Mouse (Mus musculus): ENCODE data around the gene Ceacam16. TPM values are rescaled to one million over a fixed set of nuclear protein-coding genes. Genes with fewer than 3 reads are reported as not detected.

The Ceacam16 gene
- polyA plus RNA-seq, 1 experiment from 2014 or later = not detected

- whole genome bisulfite sequencing (ENCODE audit: insufficient replicate concordance) = 3% methylated on average over 16 of the region's 20 CpGs
- H3K9me3 ChIP-seq (replicated peaks; ENCODE audit: control insufficient read depth, low read length) = no peaks in the 10 kb centered on the region
- peak overlapping the region; percentile 66 for H3K9ac ChIP-seq (ENCODE audit: low read depth, low read length)
- ATAC-seq (ENCODE audit: low read depth) = no peak
- peak overlapping the region; percentile 62 for H3K4me3 ChIP-seq (ENCODE audit: low read depth, low read length)
- H3K27ac ChIP-seq (ENCODE audit: low read length) = peak overlapping the region; percentile 79
- H3K36me3 ChIP-seq (ENCODE audit: control insufficient read depth, insufficient read depth) = no peaks in the 10 kb centered on the region
- H3K27me3 ChIP-seq (ENCODE audit: control insufficient read depth, insufficient read depth, low read depth, low read length) = peaks cover 18% of the 10 kb centered on the region
- H3K4me2 ChIP-seq (ENCODE audit: low read depth, low read length) = peak overlapping the region; percentile 65
- H3K4me1 ChIP-seq (ENCODE audit: control insufficient read depth, low read depth, low read length) = peaks cover 15% of the 10 kb centered on the region
Measured at GRCm38 (mm10) chr7:19822193-19822592, 38.9 kb downstream of the Ceacam16 start.

DNA sequence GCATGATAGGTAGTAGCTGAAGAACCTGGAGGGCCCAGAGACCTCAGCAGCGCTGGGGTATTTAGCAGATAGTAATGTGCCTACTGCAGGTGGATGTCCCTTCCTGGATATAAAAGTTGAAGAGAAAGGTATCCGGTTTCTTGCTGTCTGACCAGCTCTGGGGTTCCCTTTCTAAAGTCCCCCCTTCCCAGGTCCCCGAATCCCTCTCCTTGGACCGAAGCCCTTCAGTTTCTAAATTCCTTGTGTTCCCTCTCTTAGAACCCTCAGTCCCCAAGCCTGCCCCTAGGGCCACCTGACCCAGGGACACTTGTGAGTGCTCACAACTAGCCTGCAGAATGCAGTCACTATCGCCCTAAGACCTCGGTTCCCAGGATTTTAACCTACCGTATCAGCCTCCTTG lies 39.5 kb downstream of the Ceacam16 start:
- no peak for ATAC-seq (ENCODE audit: low read depth)
- Histone ChIP-seq H3K4me3 (ENCODE audit: low read depth, low read length) (peak overlapping the region; percentile 62), H3K9me3 (replicated peaks; ENCODE audit: control insufficient read depth, low read length) (no peaks in the 10 kb centered on the region), H3K36me3 (ENCODE audit: control insufficient read depth, insufficient read depth) (no peaks in the 10 kb centered on the region), H3K9ac (ENCODE audit: low read depth, low read length) (no peak overlapping the region), H3K27ac (ENCODE audit: low read length) (no peak overlapping the region), H3K4me2 (ENCODE audit: low read depth, low read length) (peak overlapping the region; percentile 65), H3K27me3 (ENCODE audit: control insufficient read depth, insufficient read depth, low read depth, low read length) (peaks cover 24% of the 10 kb centered on the region), H3K4me1 (ENCODE audit: control insufficient read depth, low read depth, low read length) (peaks cover 15% of the 10 kb centered on the region)
- 58% methylated on average over 7 of the region's 7 CpGs for WGBS (ENCODE audit: insufficient replicate concordance)

DNA sequence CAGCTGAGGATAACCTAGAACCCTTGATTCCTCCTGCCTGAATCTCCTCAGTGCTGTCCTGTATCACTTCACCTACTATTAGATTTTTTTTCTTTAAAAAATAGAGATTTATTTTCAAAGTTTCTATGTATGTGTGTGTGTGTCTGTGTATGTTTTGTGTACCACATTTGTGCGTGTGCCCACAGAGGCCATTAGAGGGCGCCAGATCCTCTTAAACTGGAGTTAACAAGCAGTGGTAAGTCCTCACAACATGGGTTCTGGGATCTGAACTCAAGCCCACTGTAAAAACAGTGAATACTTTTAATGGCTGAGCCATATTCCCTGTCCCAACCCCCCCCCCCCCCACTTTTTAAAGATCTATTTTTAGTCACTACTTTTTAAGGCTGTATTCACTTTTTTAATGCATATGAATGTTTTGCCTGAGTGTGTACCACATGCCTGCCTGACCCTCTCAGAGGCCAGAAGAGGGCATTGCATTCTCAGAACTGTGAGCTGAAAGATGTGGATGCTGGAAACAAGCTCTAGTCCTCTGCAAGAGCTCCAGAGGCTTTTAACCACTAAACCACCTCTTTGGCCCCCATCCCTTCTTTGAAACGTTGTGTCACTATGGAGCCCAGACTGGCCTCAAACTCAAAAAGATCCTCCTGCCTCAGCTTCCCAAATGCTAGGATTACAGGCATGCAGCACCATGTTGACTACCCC lies 40.6 kb downstream of the Ceacam16 start:
- 56% methylated on average over 3 of the region's 3 CpGs for WGBS (ENCODE audit: insufficient replicate concordance)
- Histone ChIP-seq H3K27me3 (ENCODE audit: control insufficient read depth, insufficient read depth, low read depth, low read length) (peaks cover 31% of the 10 kb centered on the region), H3K4me1 (ENCODE audit: control insufficient read depth, low read depth, low read length) (peaks cover 21% of the 10 kb centered on the region), H3K27ac (ENCODE audit: low read length) (no peak overlapping the region), H3K9ac (ENCODE audit: low read depth, low read length) (no peak overlapping the region), H3K4me3 (ENCODE audit: low read depth, low read length) (no peak overlapping the region), H3K9me3 (replicated peaks; ENCODE audit: control insufficient read depth, low read length) (no peaks in the 10 kb centered on the region), H3K4me2 (ENCODE audit: low read depth, low read length) (no peak overlapping the region), H3K36me3 (ENCODE audit: control insufficient read depth, insufficient read depth) (no peaks in the 10 kb centered on the region)
- ATAC-seq (ENCODE audit: low read depth) = no peak

- no peak overlapping the region for H3K4me3 ChIP-seq (ENCODE audit: low read depth, low read length)
- no peak overlapping the region for H3K9ac ChIP-seq (ENCODE audit: low read depth, low read length)
- no peaks in the 10 kb centered on the region for H3K9me3 ChIP-seq (replicated peaks; ENCODE audit: control insufficient read depth, low read length)
- ATAC-seq (ENCODE audit: low read depth) = no peak
- no peak overlapping the region for H3K27ac ChIP-seq (ENCODE audit: low read length)
- H3K27me3 ChIP-seq (ENCODE audit: control insufficient read depth, insufficient read depth, low read depth, low read length) = peaks cover 31% of the 10 kb centered on the region
- peaks cover 20% of the 10 kb centered on the region for H3K4me1 ChIP-seq (ENCODE audit: control insufficient read depth, low read depth, low read length)
- no peak overlapping the region for H3K4me2 ChIP-seq (ENCODE audit: low read depth, low read length)
- no peaks in the 10 kb centered on the region for H3K36me3 ChIP-seq (ENCODE audit: control insufficient read depth, insufficient read depth)
- 66% methylated on average over 7 of the region's 7 CpGs for WGBS (ENCODE audit: insufficient replicate concordance)
Measured at GRCm38 (mm10) chr7:19818875-19819274, 42.2 kb downstream of the Ceacam16 start.

- H3K9me3 ChIP-seq (replicated peaks; ENCODE audit: control insufficient read depth, low read length) = no peaks in the 10 kb centered on the region
- peaks cover 18% of the 10 kb centered on the region for H3K4me1 ChIP-seq (ENCODE audit: control insufficient read depth, low read depth, low read length)
- H3K9ac ChIP-seq (ENCODE audit: low read depth, low read length) = no peak overlapping the region
- H3K4me2 ChIP-seq (ENCODE audit: low read depth, low read length) = no peak overlapping the region
- no peaks in the 10 kb centered on the region for H3K36me3 ChIP-seq (ENCODE audit: control insufficient read depth, insufficient read depth)
- no peak overlapping the region for H3K4me3 ChIP-seq (ENCODE audit: low read depth, low read length)
- ATAC-seq (ENCODE audit: low read depth) = no peak
- H3K27ac ChIP-seq (ENCODE audit: low read length) = no peak overlapping the region
- peaks cover 31% of the 10 kb centered on the region for H3K27me3 ChIP-seq (ENCODE audit: control insufficient read depth, insufficient read depth, low read depth, low read length)
- WGBS (ENCODE audit: insufficient replicate concordance) = 60% methylated on average over 5 of the region's 5 CpGs
Measured at GRCm38 (mm10) chr7:19818440-19818839, 42.7 kb downstream of the Ceacam16 start.

DNA sequence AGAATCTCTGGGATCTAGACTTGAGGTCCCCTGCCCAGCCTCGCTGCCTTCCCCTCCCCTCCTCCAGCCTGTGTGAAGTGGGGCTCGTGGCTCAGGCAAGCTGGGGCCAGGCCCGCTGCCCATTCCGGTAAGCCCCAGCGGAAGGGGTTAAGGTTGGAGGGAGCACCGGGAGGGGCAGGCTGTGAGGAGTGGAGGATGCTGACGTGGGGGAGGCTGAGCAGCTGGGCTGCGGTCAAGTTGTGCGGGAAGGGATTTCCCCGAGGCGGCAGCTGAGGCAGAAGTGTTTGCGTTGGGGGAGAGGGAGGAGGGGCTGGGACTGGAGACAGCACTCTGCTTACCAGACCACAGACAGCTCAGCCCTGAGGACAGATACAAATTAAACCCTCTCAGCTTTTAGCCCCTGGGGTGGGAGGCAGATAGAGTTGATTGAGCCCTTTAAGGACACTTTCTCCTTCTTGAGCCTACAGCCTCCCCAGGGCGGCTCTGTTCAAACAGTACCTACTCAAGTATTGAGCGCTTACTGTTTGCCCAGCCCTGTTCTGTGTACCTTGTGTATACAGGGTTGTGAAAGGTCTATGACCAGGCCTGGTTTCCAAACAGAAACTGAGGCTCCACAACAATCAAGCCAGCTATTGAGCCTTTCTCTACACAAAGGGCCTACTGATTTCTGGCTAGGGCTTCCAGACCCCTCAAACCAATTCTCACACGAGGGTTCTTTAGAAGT lies 43.6 kb downstream of the Ceacam16 start:
- Histone ChIP-seq H3K36me3 (ENCODE audit: control insufficient read depth, insufficient read depth) (no peaks in the 10 kb centered on the region), H3K4me2 (ENCODE audit: low read depth, low read length) (peak overlapping the region; percentile 59), H3K4me3 (ENCODE audit: low read depth, low read length) (peak overlapping the region; percentile 59), H3K9ac (ENCODE audit: low read depth, low read length) (peak overlapping the region; percentile 42; the same call in 1 of the 2 replicates), H3K4me1 (ENCODE audit: control insufficient read depth, low read depth, low read length) (peaks cover 14% of the 10 kb centered on the region), H3K9me3 (replicated peaks; ENCODE audit: control insufficient read depth, low read length) (no peaks in the 10 kb centered on the region), H3K27ac (ENCODE audit: low read length) (peak overlapping the region; percentile 86), H3K27me3 (ENCODE audit: control insufficient read depth, insufficient read depth, low read depth, low read length) (peaks cover 23% of the 10 kb centered on the region)
- ATAC-seq (ENCODE audit: low read depth) = peak; percentile 75
- WGBS (ENCODE audit: insufficient replicate concordance) = 5% methylated on average over 15 of the region's 15 CpGs

DNA sequence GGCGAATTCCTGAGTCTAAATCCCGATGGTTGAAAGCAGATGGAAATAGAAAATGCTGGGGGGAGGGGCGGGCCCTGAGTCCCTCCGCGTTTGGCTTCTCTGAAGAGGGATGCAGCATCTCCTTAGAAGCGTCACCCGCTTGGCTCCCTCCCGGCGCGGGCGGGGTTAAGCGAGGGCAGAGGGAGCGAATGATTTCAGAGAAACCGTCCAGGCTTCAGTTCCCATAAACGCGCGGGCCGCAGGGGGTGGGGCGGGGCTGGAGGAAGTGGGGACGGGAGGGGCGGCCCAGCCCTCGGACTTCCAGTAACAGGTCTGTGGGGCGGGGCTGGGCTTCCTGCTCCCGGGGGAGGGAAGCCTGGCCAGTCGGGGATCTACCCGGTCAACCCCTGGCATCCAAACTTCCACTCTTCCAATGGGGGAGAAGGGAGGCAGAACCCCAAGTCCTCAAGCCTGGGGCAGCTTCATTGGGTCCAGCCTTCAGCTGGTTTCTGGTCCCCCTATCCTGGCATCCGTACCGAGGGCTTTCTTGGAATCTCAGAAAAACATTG lies 44.8 kb downstream of the Ceacam16 start:
- Histone ChIP-seq H3K4me1 (ENCODE audit: control insufficient read depth, low read depth, low read length) (peaks cover 14% of the 10 kb centered on the region), H3K9me3 (replicated peaks; ENCODE audit: control insufficient read depth, low read length) (no peaks in the 10 kb centered on the region), H3K9ac (ENCODE audit: low read depth, low read length) (peak overlapping the region; percentile 43), H3K4me2 (ENCODE audit: low read depth, low read length) (peak overlapping the region; percentile 59), H3K4me3 (ENCODE audit: low read depth, low read length) (peak overlapping the region; percentile 59), H3K27me3 (ENCODE audit: control insufficient read depth, insufficient read depth, low read depth, low read length) (peaks cover 14% of the 10 kb centered on the region), H3K27ac (ENCODE audit: low read length) (peak overlapping the region; percentile 86), H3K36me3 (ENCODE audit: control insufficient read depth, insufficient read depth) (no peaks in the 10 kb centered on the region)
- WGBS (ENCODE audit: insufficient replicate concordance) = 0% methylated on average over 28 of the region's 28 CpGs
- peak; percentile 79 for ATAC-seq (ENCODE audit: low read depth)

GRCm38 (mm10) chr7:19815296-19816223 lies 45.5 kb downstream of the Ceacam16 start:
- no peak for ATAC-seq (ENCODE audit: low read depth)
- H3K36me3 ChIP-seq (ENCODE audit: control insufficient read depth, insufficient read depth) = no peaks in the 10 kb centered on the region
- peak overlapping the region; percentile 15; the same call in 1 of the 2 replicates for H3K9ac ChIP-seq (ENCODE audit: low read depth, low read length)
- no peaks in the 10 kb centered on the region for H3K9me3 ChIP-seq (replicated peaks; ENCODE audit: control insufficient read depth, low read length)
- H3K27me3 ChIP-seq (ENCODE audit: control insufficient read depth, insufficient read depth, low read depth, low read length) = peaks cover 14% of the 10 kb centered on the region
- peaks cover 14% of the 10 kb centered on the region for H3K4me1 ChIP-seq (ENCODE audit: control insufficient read depth, low read depth, low read length)
- 27% methylated on average over 17 of the region's 17 CpGs for WGBS (ENCODE audit: insufficient replicate concordance)
- H3K27ac ChIP-seq (ENCODE audit: low read length) = peak overlapping the region; percentile 61; the same call in 1 of the 2 replicates
- H3K4me2 ChIP-seq (ENCODE audit: low read depth, low read length) = peak overlapping the region; percentile 59
- H3K4me3 ChIP-seq (ENCODE audit: low read depth, low read length) = peak overlapping the region; percentile 59

All from liver, embryonic 16.5 days (tissue).